Mouse (Mus musculus) adrenal gland, postnatal 14 days (tissue): ENCODE measurements around the gene T. TPM values are rescaled to one million over a fixed set of nuclear protein-coding genes. Genes with fewer than 3 reads are reported as not detected.
A peak's percentile ranks its signal among the peaks of the same experiment; 100 is the strongest.
"Not testable (repeated sequence)": the region's sequence is repeated elsewhere in the genome, so short reads cannot be mapped to it uniquely, and the experiment has no call there.

Experiments
- DNase-seq: peaks from one replicate; pipeline ENCODE4 v3.0.0; 2021; ENCODE audit warnings: mixed read lengths
- long read RNA-seq, 2 experiments: library from polyadenylated mRNA; stranded (forward); transcript quantifications; one replicate each; pipeline ENCODE4 v2.0.0; 2021
- total RNA-seq: library from RNA; stranded (reverse); gene quantifications from 2 replicates; pipeline ENCODE4 v1.2.3, GENCODE M21; 2021

The T gene
- not detected in 2 replicates for total RNA-seq
- long read RNA-seq, experiment 1 = 0 reads
- long read RNA-seq, experiment 2 = 0 reads

DNA sequence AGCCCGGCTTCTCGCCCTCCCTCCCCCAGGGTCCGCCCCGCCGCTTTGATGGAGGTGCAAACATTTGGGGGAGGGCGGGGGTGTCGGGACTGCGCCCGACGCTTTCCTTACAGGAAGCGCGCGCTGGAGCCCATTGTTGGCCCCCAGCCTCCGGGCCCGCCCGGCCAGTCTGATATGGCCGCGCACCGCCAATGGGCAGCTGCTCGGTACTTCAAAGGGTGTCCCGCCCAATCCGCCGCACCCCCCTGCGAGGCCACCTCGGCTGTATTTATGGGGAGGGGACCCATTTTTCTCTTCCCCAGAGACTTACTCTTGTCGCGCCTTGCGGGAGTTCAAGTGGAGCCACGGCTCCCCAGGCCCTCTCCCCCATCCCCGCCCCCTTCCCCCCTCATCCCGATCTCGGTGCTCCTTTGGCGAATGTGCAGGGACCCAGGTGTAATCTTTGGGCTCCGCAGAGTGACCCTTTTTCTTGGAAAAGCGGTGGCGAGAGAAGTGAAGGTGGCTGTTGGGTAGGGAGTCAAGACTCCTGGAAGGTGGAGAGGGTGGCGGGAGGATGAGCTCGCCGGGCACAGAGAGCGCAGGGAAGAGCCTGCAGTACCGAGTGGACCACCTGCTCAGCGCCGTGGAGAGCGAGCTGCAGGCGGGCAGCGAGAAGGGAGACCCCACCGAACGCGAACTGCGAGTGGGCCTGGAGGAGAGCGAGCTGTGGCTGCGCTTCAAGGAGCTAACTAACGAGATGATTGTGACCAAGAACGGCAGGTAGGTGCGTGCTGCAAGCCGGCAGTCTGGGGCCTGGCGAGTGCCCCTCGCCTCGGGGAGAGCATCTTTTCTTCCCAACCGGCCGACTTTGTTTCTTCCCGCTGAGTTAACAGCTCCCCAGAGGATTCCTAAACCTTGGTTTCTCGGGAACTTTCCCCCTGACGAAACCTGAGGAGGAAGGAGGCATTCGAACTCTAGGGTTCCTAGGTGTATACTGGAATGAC, at the start of gene T:
TSS of gene T (plus strand) at position 446 of the 983 bp plus-strand sequence.
- DNase-seq = no peak

- DNase-seq = no peak
Measured at GRCm38 (mm10) chr17:8385441-8385840, 48.8 kb upstream of the T start.

GRCm38 (mm10) chr17:8388463-8388862, 45.8 kb upstream of the T start:
- DNase-seq = peak; percentile 20

DNA sequence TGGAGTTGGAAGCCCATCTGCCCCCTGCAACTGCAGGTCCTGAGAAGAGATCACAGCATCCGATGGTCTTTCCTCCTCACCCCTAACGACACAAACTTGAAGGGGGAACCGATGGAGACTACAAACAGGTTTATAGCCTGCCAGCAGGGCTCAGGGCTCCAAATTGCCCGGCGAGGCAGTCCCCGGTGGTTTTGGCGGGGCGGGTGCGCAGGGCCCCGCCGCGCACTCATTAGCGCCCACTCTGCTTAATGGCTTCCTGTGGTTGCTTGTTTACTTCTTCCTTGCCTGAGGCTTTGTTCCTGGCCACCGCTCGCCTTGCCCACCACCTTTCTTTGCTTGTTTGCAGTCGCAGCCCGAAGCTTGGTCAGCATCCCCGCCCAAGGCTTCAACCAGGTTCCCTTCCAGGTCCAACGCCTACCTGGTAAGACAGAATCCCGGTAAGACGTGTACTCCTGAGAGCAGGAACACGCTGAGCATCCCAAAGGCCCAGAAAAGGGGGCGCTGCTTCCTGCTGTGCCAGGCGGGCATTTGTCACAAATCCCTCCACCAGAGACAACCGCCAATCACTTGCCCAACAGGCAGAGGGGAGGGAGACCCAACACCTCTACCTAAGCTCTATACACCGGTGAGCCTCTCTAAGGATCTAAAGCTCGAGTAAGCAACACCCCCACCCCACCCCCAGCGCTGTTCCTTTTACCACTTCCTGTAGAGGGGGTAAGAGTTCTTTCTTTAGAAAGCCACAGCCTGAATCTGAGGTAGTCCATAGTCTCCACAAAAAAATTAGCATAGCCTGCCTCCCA, 45.0 kb upstream of the T start:
- DNase-seq = no peak

DNA sequence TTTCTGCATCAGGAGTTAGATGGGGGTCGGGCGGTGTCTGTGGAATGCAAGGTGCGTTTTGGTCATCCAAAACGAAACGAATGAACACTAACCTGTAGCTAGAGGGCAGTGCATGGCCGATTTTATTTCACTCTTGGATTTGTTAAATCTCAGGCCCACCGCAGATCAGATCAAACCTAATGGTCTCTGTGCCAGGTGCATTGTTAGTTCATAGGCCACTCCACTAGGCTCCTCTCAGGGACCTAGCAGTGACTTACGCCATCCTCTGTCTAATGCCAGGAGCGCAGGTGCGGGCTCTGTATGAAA, 44.5 kb upstream of the T start:
- DNase-seq = no peak

- DNase-seq = no peak
Measured at GRCm38 (mm10) chr17:8390487-8390886, 43.7 kb upstream of the T start.

GRCm38 (mm10) chr17:8396371-8396770, 37.9 kb upstream of the T start:
- no peak for DNase-seq

DNA sequence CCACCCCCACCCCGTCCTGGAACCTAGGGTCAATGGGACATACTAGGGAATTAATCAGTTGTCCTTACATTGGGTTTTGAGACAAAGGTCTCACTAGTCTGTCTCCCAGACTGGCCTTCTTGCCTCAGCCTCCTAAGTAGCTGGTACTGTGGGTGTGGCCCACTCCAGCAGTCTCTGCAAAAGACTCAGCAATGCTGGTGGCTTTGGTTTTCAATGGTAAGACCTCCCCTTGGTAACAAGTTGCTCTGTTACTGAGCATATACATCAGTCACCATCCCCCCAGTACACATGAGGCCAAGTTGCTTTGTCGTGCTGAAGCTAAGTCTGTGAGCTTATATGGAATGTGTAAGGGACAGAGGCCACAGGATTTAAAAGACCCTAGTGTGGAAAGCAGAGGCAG, 36.3 kb upstream of the T start:
- DNase-seq = no peak

DNA sequence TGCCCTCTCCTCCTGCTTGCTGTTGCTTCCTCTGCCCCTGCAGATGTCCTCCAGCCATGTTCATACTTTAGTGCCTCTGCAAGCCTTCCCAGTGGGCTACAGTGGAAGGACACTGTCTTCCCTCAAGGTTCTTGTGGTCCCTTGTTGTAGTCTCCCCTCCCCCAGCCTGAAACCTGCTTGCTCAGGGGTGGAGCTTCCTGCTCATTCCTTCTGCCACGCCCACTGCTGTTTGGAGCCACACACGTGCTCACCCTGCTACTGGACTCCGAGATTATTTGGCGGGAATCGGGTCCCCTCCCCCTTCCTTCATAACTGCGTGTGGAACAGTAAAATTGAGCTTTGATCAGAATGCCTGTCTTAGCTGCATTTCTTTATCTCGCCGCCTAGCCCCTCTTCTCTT, 30.3 kb upstream of the T start:
- not testable (repeated sequence) for DNase-seq

GRCm38 (mm10) chr17:8406285-8406684, 27.9 kb upstream of the T start:
- no peak for DNase-seq

GRCm38 (mm10) chr17:8408002-8408401, 26.2 kb upstream of the T start:
- DNase-seq = not testable (repeated sequence)

DNA sequence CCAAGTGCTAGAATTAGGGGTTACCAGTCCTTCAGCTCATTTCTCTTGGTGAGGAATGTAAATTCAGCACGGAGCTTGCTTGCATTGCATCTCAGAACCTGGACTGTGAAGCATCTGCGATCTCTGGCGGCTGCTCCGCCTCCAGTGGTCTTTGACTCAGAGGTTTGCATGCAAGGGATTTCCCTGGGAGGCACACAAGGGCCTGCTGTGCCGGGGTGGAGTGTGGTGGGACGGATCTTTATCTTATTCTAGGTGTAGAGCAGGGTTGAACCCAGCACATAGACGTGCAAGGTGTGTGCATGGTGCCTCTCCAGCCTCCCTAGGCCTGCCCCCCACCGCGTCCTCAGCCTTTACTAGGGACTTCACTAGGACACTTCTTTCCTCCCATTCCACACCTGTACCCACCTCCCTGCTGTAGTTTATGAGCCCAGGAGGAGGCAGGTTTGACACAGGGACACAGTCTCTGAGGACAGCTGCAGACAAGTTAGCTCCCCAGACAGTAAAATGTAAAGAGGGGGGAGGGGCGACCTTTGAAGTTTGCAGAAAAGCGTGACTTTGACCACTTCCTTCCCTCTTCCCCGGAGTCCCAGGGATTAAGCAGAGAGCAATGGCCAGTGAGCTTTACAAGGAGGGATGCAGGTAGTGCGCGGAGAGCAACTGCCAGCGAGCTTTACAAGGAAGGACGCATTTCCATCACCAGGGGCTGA, 25.5 kb upstream of the T start:
- DNase-seq = no peak

DNA sequence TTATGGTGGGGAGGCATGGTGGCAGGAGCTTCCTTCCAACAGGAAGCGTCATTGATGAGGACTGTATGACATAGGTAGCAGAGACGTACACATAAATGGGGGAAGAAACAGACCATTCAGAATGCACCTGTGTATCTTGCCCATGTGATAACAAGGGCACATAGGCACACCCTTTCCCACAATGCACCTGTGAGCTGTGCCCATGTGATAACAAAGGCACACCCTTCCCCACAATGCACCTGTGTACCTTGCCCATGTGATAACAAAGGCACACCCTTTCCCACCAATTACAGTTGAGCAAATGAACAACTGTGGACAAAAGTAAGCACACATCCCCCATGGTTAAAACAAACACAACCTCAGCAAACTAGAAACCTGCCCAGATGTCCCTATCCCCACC, 23.9 kb upstream of the T start:
- DNase-seq = no peak

GRCm38 (mm10) chr17:8413656-8414055, 20.6 kb upstream of the T start:
- no peak for DNase-seq

DNA sequence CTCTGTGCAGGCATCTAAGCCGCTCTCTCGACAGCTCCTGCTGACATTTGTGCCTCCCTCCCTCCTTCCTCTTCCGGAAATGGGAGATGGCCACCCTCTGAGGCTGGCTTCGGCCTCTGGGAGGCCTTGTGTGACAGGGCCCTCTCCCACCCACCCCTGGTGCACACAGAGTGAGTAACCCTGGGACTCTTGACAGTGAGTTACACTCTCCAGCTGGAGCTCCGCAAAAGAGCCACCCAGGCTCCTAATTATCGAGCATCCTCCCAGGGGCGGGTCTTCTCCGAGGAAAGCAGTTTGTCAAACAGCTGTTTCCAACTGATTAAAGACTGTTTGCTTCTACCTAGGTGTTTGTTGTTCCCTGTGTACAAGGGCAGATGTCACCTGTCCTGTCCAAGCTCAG, 18.7 kb upstream of the T start:
- no peak for DNase-seq

DNA sequence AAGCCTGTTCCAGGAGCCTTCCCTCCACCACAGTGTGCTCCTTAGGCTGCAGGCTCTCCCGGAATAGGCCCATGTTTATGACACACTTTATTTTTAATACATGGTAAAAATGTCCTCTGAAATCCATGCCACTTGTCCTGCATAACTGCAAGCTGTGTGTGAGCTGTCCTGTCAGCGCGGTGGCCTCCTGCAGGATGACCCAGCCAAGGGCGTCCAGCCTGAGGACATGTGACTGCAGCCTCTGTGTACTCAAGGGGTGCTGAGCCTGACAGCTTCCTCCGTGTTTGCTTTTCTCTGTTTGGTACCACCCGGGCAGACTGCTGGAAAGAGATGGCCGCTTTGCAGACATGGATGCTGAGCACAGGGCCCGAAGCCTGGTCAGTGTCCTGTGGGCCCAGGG, 17.4 kb upstream of the T start:
- DNase-seq = no peak

DNA sequence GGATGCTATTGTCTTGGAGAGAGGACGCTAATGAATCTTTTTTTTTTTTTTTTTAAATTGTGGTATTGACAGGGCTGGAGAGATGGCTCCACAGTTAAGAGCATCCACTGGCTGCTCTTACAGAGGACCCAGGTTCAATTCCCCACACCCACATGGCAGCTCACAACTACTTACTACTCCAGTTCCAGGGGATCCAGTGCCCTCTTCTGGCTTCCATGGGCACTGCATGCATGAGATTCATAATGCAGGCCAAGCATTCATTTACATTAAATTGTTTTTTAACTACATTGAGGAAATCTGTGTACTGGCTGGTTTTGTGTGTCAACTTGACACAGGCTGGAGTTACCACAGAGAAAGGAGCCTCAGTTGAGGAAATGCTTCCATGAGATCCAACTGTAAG, 13.5 kb upstream of the T start:
- no peak for DNase-seq

- peak; percentile 24 for DNase-seq
Measured at GRCm38 (mm10) chr17:8421517-8421916, 12.7 kb upstream of the T start.

GRCm38 (mm10) chr17:8423283-8423682, 10.9 kb upstream of the T start:
- DNase-seq = peak; percentile 51

DNA sequence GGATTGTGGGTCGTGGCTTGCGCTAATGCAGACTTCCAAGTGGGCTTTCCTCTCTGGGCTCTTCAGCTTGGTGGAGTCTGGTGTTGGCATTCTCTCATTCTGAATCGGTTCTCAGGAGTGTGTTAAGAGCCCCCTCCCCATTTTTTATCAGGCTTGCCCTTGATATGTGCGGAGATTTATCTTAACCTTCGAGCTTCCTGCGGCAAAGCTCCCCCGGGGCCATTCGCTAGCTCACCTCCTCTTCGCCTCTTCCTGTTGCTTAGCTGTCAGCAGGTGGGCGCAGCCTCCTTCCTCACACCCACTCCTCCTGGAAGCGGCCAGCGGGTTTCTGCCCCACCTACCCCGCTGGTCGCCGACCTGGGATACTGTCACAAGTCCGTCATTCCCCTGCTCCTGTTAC, 4.8 kb upstream of the T start:
- DNase-seq = no peak

DNA sequence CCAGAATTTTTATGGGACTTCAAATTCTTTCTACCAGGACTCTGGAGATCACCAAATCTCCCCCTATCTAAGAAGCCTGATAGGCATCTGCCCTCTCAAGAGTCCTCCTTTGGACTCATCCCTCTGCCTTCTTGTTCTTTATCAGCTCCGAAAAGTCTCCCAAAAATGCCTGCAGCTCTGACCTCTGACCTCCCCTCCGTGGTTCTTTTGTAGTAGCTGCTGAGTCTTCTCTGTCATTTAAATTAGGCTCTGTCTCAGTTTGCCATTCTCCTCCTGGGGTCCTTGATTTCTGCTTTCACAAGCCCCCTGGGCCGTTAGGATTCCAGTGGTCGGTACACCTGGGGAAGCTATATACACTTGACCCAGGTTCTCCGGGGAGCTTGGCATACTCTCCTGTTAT, 4.3 kb upstream of the T start:
- DNase-seq = no peak

- no peak for DNase-seq
Measured at GRCm38 (mm10) chr17:8432179-8432800, 1.9 kb upstream of the T start.
